Mouse (Mus musculus) heart, adult 2 months (tissue): ENCODE data around the gene Ptms.

ENCODE experiments used
- CTCF ChIP-seq: fragments of 200-600 bp; IDR thresholded peaks from 2 replicates; pipeline ENCODE4 v1.8.1; 2022; ENCODE audit warnings: antibody characterized with exemption, mild to moderate bottlenecking, moderate library complexity
- POLR2A ChIP-seq: fragments of 200-500 bp; IDR thresholded peaks from 2 replicates; pipeline ENCODE4 v1.6.1; 2011; ENCODE audit warnings: mild to moderate bottlenecking, low read depth, low read length, control low read depth; ENCODE audit not compliant: insufficient read depth

GRCm38 (mm10) chr6:124885956-124886381 lies 33.9 kb downstream of the Ptms start:
- no peak for TF ChIP-seq POLR2A
- no peak for TF ChIP-seq CTCF
